Mouse (Mus musculus): ENCODE data around the gene Ttll11. TPM values are rescaled to one million over a fixed set of nuclear protein-coding genes. Genes with fewer than 3 reads are reported as not detected.

Gene Ttll11
- polyA plus RNA-seq, 1 experiment, result 4.1 TPM

DNA sequence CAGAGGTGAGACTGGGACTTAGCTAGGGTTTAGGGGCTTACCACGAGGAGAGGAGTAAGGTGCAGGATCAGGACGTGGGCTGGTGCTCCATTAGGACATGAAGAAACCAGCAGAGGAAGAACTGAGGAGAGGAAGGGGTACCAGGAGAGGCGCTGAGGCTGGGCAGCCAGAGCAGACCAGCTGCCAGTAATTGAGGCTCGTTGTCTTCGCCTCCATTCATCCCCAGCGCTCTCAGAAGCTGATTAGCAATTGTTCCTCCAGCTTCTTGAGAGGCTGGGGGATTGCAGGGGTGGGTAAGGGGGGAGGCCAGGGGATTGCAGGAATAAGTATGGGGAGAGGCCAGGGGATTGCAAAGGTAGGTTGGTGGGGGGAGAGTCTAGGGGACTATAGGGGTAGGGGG is 22.5 kb upstream of the Ttll11 start:
- TF ChIP-seq POLR2A (IDR thresholded peaks at IDR 0.05; ENCODE audit: borderline replicate concordance, control insufficient read depth, low read depth, low read length) (no peak), CTCF (IDR thresholded peaks at IDR 0.05; ENCODE audit: control insufficient read depth, insufficient read depth, low read length) (no peak)
- H3K4me1 ChIP-seq (ENCODE audit: control insufficient read depth, insufficient read depth, low read length), result no peaks in the 10 kb centered on the region
- WGBS, result 64% methylated on average over 6 of the region's 6 CpGs
- no peak overlapping the region for H3K4me3 ChIP-seq (replicated peaks; ENCODE audit: control insufficient read depth, low read depth, low read length)
- no peak overlapping the region for H3K27ac ChIP-seq (ENCODE audit: control insufficient read depth, insufficient read depth, low read depth, low read length, poor library complexity)

DNA sequence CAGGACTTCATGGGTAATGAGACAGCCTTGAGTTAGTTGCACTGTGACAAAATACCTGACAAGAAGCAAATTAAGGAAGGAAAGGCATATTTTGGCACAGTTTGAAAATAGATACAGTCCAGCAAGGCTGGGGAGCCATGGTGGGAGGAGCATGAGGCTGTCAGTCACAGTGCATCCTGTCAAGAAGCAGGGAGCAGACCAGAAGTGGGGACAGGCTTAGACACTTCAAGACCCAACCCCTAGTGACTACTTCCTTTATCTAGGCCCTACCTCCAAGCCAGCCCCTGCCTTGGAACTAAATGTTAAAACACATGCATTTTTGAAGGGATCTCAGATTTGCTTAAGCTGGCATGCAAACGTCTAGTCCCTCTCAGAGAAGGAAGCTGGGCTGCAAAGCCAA is 20.7 kb upstream of the Ttll11 start:
- no peak overlapping the region for H3K27ac ChIP-seq (ENCODE audit: control insufficient read depth, insufficient read depth, low read depth, low read length, poor library complexity)
- no peak overlapping the region for H3K4me3 ChIP-seq (replicated peaks; ENCODE audit: control insufficient read depth, low read depth, low read length)
- TF ChIP-seq CTCF (IDR thresholded peaks at IDR 0.05; ENCODE audit: control insufficient read depth, insufficient read depth, low read length) (no peak), POLR2A (IDR thresholded peaks at IDR 0.05; ENCODE audit: borderline replicate concordance, control insufficient read depth, low read depth, low read length) (no peak)
- no peaks in the 10 kb centered on the region for H3K4me1 ChIP-seq (ENCODE audit: control insufficient read depth, insufficient read depth, low read length)
- WGBS, result 7% methylated on average over 1 of the region's 1 CpGs

DNA sequence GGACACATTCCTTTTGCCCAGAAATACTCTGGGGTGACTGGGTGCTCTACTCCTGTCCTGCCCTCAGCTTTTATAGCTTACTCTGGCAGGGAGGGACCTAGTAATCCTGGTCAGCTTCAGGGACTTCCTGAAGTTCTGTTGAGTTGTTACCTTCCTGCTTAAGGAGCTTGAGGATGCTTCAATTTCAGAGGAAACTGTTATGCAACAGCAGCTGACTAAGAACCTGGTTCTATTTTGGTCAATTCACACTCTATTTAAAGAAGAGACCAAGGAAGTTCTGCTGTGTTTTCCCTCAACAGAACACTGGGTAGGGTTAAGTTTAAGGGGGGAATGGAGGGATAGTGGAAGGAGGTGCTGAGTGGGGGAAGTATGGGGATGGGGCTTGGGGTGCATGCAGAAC is 19.5 kb upstream of the Ttll11 start:
- Histone ChIP-seq H3K4me1 (ENCODE audit: control insufficient read depth, insufficient read depth, low read length) (no peaks in the 10 kb centered on the region), H3K4me3 (replicated peaks; ENCODE audit: control insufficient read depth, low read depth, low read length) (no peak overlapping the region), H3K27ac (ENCODE audit: control insufficient read depth, insufficient read depth, low read depth, low read length, poor library complexity) (no peak overlapping the region)
- TF ChIP-seq POLR2A (IDR thresholded peaks at IDR 0.05; ENCODE audit: borderline replicate concordance, control insufficient read depth, low read depth, low read length) (no peak), CTCF (IDR thresholded peaks at IDR 0.05; ENCODE audit: control insufficient read depth, insufficient read depth, low read length) (no peak)

DNA sequence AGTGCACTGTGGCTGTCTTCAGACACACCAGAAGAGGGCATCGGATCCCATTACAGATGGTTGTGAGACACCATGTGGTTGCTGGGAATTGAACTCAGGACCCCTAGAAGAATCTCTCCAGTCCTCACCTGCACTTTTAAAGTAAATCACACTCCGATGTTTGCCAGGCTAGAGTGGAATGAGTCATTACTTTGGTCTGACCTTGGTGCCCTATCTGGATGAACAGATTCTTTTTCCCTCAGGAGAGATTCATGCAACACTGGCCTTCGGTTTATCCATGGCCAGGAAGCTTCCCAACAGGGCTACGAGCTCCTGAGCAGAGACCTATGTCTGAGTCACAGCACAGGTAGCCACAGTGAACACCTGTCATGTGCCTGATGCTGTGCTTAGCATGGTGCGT is 18.7 kb upstream of the Ttll11 start:
- TF ChIP-seq POLR2A (IDR thresholded peaks at IDR 0.05; ENCODE audit: borderline replicate concordance, control insufficient read depth, low read depth, low read length) (no peak), CTCF (IDR thresholded peaks at IDR 0.05; ENCODE audit: control insufficient read depth, insufficient read depth, low read length) (no peak)
- Histone ChIP-seq H3K4me3 (replicated peaks; ENCODE audit: control insufficient read depth, low read depth, low read length) (no peak overlapping the region), H3K4me1 (ENCODE audit: control insufficient read depth, insufficient read depth, low read length) (no peaks in the 10 kb centered on the region), H3K27ac (ENCODE audit: control insufficient read depth, insufficient read depth, low read depth, low read length, poor library complexity) (no peak overlapping the region)
- WGBS, result 80% methylated on average over 5 of the region's 5 CpGs

DNA sequence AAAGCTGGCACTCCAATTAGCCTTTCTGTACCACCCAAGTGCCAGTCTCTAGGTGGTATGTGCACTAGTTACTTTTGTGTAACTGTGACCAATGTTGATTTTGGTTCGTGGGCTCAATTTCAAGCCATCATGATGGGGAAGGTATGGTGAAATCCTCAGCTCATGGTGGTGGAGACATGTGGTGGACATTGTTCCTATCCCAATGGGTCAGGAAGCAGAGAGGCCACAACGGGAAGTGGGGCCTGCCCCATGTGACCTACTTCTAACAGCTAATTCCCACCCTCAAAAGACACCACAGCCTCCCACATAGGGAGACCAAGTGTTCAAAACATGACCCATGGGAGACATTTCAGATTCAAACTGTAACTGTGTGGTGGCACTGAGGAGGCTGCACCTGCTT is 17.0 kb upstream of the Ttll11 start:
- Histone ChIP-seq H3K27ac (ENCODE audit: control insufficient read depth, insufficient read depth, low read depth, low read length, poor library complexity) (no peak overlapping the region), H3K4me1 (ENCODE audit: control insufficient read depth, insufficient read depth, low read length) (no peaks in the 10 kb centered on the region), H3K4me3 (replicated peaks; ENCODE audit: control insufficient read depth, low read depth, low read length) (no peak overlapping the region)
- TF ChIP-seq CTCF (IDR thresholded peaks at IDR 0.05; ENCODE audit: control insufficient read depth, insufficient read depth, low read length), result no peak
- 14% methylated on average over 2 of the region's 2 CpGs for WGBS

DNA sequence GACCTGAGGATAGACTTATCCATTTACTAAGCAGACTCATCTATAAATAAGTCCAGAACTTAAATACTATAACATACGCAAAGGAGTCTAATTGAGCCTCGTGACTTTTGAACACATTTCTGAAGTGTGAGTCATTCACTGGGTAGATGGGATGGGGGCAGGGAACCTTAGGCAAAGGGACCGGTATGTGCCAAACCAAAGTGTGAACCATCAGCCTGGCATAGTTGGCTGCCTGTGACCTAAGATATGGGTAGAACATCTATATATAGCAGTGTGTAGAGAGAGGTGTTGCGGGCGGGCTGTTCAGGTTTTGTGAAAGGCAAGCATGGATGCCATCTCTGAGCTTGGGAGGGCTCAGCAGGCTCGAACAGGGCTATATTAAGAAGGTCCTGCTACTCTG is 14.6 kb upstream of the Ttll11 start:
- Histone ChIP-seq H3K4me1 (ENCODE audit: control insufficient read depth, insufficient read depth, low read length) (no peaks in the 10 kb centered on the region), H3K4me3 (replicated peaks; ENCODE audit: control insufficient read depth, low read depth, low read length) (no peak overlapping the region), H3K27ac (ENCODE audit: control insufficient read depth, insufficient read depth, low read depth, low read length, poor library complexity) (no peak overlapping the region)
- TF ChIP-seq CTCF (IDR thresholded peaks at IDR 0.05; ENCODE audit: control insufficient read depth, insufficient read depth, low read length), result no peak
- TF ChIP-seq POLR2A (IDR thresholded peaks at IDR 0.05; ENCODE audit: borderline replicate concordance, control insufficient read depth, low read depth, low read length), result no peak
- 77% methylated on average over 6 of the region's 6 CpGs for WGBS

DNA sequence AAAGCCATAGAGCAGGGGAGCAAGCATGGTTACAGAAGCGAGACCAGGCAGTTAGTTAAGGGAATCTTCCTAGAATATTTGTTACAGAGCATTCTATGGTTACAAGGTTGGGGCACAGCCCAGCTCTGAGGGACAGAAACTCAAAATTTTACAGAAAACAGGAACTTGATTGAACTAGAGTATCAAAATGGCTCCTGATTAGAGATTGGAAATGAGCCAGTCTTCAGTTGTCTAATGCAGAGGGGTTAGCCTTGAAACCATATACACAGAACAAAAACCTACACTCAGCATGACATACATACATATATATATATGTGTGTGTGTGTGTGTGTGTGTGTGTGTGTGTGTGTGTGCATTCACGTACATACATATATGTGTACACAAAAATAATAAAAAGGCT is 13.8 kb upstream of the Ttll11 start:
- no peak for TF ChIP-seq POLR2A (IDR thresholded peaks at IDR 0.05; ENCODE audit: borderline replicate concordance, control insufficient read depth, low read depth, low read length)
- no peak for TF ChIP-seq CTCF (IDR thresholded peaks at IDR 0.05; ENCODE audit: control insufficient read depth, insufficient read depth, low read length)
- no peak overlapping the region for H3K4me3 ChIP-seq (replicated peaks; ENCODE audit: control insufficient read depth, low read depth, low read length)
- 67% methylated on average over 2 of the region's 2 CpGs for WGBS
- H3K27ac ChIP-seq (ENCODE audit: control insufficient read depth, insufficient read depth, low read depth, low read length, poor library complexity), result no peak overlapping the region
- no peaks in the 10 kb centered on the region; the same call in 1 of the 2 replicates for H3K4me1 ChIP-seq (ENCODE audit: control insufficient read depth, insufficient read depth, low read length)

DNA sequence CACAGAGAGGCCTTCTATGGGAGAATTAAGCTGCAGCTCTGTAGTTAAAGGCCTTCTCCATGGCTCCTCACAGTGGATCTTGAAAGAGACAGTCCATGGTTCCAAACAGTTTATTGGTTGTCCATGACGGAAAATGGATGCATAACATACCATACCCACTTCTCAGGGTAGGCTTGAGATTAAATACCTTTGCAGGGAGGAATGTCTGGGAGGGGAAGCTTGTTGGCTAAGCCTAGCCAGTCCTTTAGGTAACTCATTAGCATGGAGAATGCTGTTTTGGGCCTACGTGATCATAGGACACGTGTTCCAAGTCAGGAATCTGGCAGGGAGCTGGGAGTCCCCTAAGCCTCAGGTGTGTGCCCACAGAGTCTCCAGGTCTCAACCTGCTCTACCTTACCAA is 12.5 kb upstream of the Ttll11 start:
- TF ChIP-seq CTCF (IDR thresholded peaks at IDR 0.05; ENCODE audit: control insufficient read depth, insufficient read depth, low read length) (no peak), POLR2A (IDR thresholded peaks at IDR 0.05; ENCODE audit: borderline replicate concordance, control insufficient read depth, low read depth, low read length) (no peak)
- Histone ChIP-seq H3K4me1 (ENCODE audit: control insufficient read depth, insufficient read depth, low read length) (no peaks in the 10 kb centered on the region; the same call in 1 of the 2 replicates), H3K27ac (ENCODE audit: control insufficient read depth, insufficient read depth, low read depth, low read length, poor library complexity) (no peak overlapping the region), H3K4me3 (replicated peaks; ENCODE audit: control insufficient read depth, low read depth, low read length) (no peak overlapping the region)
- WGBS, result 84% methylated on average over 3 of the region's 3 CpGs

DNA sequence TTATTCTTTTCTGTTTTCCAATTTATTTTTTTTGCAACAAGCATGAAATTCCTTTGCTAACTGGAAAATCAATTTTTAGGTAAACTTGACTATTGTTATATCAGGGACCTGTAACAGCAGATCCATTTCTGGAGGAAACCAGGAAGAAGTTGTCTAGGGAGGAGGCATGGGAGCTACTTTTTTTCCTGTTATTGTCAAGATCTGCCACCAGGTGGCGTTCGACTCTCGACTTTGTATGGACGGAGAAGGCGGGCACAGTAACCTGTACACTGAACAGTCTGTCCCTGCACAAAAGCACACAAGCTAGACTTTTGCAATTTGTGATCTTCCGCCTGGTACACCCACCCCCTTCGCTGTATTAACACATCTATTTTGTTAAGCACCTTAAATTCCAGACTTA is 4.2 kb upstream of the Ttll11 start:
- WGBS, result 3% methylated on average over 7 of the region's 7 CpGs
- TF ChIP-seq POLR2A (IDR thresholded peaks at IDR 0.05; ENCODE audit: borderline replicate concordance, control insufficient read depth, low read depth, low read length) (no peak), CTCF (IDR thresholded peaks at IDR 0.05; ENCODE audit: control insufficient read depth, insufficient read depth, low read length) (peak; percentile 63)
- no peak overlapping the region for H3K4me3 ChIP-seq (replicated peaks; ENCODE audit: control insufficient read depth, low read depth, low read length)
- H3K4me1 ChIP-seq (ENCODE audit: control insufficient read depth, insufficient read depth, low read length), result no peaks in the 10 kb centered on the region; the same call in 1 of the 2 replicates
- H3K27ac ChIP-seq (ENCODE audit: control insufficient read depth, insufficient read depth, low read depth, low read length, poor library complexity), result no peak overlapping the region

Data from bone marrow, adult 2 months (tissue).